Mouse (Mus musculus) kidney, adult 11 months (tissue): Measurements from ENCODE around the gene Kmt5a.
"Not testable (repeated sequence)": the region's sequence is repeated elsewhere in the genome, so short reads cannot be mapped to it uniquely, and the experiment has no call there.

ENCODE experiments used
- DNase-seq: peaks from one replicate; pipeline ENCODE4 v3.0.0; 2022

The Kmt5a gene

DNA sequence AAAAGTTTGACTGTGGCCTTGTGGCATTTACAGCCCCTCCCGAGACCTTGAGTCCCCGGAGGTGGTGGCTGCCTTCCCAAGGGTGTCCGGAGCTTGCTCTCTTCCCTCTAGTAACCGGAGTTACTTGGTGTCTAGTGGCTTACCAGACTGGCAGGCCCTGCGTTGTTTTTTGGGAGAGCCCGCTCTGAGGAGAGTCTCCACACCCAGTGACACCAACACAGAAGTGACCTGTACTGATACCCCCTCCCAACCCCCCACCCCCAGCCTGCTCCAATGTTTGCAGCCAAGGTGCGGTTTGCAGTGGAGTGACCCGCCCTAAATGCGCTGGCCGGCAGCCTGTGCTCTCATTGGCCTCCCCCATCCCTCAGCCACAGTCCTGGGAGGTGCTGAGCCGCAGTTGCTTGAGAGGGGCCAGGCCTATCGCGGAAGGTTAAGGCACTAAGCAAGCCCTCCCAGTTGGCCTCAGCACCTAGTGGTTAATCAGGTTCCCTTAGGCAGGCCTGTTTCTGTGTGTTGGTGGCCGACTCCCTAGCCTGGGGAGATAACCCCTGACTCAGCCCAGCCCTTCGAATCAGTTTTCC is 6.7 kb downstream of the Kmt5a start:
- DNase-seq = peak; percentile 78

DNA sequence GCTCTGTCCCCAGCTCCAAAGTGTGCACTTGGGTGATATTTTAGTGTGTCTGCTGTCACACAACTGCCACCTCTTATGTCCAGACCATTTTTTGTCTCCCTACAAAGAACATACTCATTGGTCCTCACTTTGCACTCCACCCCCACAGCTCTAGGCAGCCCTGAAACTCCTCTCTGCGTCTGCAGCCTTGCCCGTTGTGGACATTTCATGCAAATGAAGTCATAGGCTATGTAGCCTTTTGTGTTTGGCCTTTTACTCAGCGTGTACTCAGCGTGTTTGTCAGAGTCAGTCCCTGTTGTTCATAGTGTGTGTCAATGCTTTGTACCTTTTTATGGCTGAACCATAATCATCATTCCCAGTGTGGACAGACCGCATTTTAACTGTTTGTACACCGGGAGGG is 9.8 kb downstream of the Kmt5a start:
- DNase-seq = no peak

DNA sequence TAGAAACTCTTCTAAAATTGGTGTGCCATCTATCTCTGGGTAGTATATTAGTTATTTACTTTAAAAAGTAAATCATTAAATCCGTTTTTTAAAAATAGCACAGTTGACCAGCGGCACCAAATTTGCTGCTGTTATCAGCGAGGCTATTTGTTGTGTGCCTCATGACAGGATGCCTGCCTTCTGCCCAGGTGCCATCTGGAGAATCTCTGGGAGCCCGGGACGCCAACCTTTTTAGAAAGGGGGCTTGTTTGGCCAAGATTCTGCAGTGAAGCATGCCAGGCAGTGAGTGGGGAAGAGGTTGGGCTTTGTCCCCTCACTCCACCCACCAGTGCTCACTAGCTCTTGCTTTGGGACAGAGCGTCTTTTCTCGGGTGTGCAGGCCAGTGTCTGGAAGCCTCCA is 10.3 kb downstream of the Kmt5a start:
- no peak for DNase-seq

DNA sequence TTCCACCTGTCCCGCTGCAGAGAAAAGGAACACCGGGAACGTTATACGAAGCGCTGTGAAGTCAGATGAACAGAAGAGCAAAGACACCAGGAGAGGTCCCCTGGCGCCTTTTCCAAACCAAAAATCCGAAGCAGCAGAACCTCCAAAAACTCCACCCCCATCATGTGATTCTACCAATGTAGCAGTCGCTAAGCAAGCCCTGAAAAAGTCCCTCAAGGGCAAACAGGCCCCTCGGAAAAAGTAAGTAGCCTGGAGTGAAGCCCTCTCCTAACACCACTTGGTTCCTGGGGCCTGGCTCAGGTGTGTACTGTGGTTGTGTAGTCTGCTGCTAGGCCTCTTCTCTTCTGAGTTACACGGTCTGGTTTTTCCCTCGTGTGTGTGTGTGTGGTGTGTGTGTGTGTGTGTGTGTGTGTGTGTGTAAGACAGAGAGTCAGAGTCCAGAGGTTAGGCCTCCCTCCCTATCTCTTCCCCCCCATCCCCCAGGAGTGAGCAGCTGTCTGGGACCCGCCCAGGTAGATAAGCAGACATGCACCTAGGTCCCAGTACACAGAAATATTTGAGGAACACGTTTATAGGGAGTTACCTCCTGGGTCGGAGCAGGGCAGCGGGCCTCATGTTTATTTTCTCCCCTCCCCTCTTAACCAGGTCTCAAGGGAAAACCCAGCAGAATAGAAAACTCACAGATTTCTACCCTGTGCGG is 11.1 kb downstream of the Kmt5a start:
- peak; percentile 43 for DNase-seq

DNA sequence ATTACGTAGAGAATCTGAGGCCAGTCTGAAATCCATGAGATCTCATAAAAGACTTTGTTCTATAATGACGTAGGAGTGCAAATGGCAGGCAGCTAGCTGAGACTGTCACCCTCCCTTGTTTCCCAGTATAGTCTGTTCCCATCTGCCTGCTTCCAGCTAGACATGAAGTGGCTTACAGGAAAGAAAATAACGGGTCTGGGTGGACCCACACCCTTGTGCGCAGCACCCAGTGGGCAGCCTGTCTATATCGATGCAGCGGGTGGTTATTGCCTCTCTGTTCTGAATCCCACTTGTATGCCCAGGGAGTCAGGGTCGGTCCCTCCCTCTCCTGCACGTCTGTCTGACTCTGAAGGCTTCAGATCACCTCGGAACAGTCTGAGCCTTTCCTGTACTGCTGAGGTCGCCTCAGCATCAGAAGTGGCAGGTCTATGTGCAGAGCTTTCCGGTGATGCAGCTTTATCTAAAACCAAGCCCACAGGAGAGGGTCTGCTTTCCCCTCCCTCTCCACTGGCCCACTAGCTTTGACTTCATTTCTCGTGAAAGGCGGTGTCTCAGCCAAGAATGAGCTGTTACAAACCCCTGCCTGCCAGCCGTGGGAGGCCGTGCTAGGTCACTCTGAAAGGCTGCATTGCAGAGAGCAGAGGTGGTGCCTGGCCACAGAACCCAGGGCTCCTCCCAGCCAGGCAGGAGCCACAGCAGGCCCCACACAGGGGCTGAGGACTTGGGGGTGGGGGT is 12.9 kb downstream of the Kmt5a start:
- DNase-seq = peak; percentile 73

DNA sequence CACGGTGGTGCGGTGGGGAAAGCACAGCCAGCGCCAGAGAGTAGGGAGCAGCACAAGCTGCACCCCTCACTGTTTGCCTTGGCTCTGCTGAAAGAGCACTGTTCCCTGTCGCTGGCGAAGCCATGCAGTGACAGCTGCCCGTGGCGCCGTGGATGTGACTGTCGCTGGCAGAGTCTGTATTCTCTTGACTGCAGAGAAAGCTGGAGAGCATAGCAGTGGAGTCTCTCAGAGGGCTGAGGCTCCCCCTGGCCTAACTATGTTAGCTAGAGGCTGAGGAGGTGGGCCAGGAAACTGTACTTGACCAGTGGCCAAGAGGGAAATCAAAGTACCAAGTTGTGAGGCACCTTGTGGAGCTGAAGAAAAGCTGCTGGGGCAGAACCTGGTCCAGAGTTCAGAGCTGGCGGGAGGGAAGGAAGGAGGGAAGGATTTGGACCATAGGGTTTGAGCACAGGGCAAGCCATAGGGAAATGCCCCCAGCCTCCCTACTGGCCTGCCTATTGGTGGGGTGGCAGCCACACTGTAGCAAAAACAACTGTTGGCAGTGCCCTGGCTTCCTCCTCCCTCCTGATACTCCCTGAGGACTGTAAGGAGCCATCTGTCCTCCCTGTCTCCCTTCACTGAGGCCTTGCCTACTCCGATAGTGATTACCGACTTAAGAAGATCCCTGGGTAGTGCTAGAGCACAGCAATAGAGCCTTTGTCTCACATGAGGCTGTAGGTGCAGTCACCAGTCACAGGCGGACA is 13.8 kb downstream of the Kmt5a start:
- peak; percentile 84 for DNase-seq

DNA sequence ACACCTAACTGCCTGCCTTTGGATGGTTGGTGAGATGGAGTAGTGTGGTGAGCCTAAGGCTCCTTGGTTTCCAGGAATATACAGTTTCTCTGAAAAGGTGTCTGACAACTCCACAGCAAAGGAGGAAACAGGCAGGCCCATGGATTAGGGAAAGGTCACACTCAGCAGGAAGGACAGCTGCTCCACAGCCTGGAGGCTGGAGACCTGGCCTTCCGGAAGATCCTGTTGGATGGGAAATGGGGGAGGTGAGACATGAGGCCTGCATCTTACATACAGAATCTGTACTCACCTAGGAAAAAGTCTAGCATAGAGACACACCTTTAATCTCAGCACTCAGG is 14.3 kb downstream of the Kmt5a start:
- no peak for DNase-seq

DNA sequence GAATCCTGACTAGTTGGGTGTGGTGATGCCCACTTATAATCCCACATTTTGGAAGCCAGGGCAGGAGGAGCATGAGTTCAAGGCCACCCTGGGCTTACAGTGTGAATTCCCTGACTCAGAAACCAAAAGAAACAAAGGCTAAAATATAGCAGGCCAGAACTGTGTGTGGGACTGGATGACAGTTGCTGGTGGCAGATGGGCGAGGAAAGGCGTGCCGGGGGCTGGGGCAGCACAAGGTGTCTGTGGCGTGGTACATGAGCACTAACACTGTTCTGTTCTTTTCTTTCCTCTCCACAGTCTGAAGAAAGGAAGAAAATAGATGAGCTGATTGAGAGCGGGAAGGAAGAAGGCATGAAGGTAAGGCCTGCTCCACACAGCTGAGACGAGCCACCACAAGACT is 17.0 kb downstream of the Kmt5a start:
- DNase-seq = no peak

DNA sequence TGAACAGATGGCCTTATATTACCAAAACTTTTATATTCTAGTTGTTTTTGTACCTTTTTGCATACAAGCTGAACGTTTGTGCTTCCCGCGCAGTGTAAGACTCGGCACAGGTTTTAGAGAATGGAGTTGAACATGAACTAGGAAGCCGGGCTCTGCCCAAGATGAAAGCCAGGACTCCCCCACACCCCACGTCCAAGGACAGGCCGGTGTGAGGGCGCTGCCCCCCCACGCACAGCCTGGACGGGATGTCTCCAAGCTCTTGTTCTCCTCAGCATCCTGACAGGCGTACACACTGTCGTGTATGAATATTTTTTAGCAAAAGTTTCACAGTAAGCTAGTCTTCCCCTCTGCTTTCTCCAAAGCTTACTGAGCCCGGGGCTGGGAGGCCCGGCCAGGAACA is 21.2 kb downstream of the Kmt5a start:
- DNase-seq = not testable (repeated sequence)

DNA sequence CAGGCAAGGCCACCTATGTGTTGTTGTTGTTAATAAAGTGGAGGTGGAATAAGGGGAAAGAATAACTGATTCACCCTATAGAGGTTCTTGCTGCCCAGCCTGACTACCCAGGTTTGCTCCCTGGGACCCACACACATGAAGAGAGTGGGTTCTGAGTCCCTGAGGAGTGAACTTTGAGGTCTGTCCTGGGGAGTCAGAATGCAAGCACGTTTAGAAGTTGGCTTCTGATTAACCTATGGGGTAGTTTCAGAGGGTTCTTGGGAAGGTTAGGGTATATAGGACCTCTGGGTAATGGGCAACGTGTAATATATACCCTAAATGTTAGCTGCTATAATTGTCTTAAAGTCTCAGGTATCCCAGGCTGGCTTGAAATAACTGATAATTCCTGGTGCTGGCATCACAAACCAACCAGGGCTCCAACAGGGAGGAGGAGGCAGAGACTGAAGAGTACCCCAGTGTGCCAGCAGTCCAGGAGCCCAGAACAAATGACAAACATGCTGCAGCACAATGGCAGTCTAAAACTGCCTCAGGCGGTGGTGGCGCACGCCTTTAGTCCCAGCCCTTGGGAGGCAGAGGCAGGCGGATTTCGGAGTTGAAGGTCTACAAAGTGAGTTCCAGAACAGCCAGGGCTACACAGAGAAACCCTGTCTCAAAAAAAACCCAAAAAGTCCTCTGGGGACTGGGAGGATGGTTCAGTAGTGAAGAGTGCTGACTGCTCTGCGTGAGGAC is 22.7 kb downstream of the Kmt5a start:
- no peak for DNase-seq

DNA sequence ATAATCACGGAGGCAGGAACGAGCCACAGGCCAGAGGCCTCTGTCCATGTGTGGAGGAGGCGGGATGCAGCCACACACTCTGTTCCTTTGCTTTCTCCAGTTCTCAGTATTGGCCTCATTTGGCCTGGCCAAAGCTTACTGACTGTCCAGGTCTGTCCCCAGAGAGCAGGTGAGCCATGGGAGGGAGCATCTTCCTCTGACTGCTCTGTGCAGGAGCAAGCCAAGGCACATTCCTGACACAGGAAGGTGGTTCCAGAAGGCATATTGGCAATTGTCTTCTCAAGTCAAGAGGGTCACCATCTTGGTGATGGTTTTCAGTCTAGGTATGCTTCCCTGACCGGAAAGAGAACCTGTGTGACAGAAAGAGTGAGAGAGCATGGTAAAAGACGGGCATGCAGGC is 23.7 kb downstream of the Kmt5a start:
- no peak for DNase-seq

DNA sequence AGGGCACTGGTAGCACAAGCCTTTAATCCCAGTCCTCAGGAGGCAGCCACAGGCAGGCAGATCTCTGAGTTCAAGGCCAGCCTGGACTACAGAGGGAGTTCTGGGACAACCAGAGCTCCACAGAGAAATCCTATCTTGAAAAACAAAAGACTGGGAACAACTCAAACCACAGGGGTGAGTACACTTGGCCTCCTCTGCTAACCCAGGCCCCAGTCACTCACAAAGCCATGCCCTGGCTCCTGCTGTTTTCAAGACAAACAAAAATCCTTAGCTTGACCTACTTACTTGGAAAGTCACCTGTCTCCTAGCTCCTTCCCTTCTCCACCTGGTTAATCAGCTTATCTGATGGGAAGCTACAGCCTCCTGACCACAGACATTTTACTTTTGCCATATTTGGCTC is 25.2 kb downstream of the Kmt5a start:
- no peak for DNase-seq

DNA sequence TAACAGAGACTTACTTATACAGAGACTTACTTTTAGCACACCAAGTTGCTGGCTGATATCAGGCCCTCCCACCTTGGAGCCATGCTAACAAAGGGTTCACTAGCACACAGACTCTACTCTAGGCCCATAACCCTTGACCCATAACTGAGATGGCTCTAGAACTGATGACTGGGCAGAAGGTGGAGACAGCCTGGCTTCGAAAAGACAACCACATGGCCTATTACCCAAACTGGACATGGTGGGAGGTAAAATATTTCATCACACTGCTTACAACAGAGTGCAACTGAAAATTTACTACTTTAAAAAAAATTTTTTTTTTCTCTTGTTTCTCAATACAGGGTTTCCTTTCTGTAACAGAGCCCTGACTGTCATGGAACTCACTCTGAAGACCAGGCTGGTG is 28.0 kb downstream of the Kmt5a start:
- peak; percentile 25 for DNase-seq

DNA sequence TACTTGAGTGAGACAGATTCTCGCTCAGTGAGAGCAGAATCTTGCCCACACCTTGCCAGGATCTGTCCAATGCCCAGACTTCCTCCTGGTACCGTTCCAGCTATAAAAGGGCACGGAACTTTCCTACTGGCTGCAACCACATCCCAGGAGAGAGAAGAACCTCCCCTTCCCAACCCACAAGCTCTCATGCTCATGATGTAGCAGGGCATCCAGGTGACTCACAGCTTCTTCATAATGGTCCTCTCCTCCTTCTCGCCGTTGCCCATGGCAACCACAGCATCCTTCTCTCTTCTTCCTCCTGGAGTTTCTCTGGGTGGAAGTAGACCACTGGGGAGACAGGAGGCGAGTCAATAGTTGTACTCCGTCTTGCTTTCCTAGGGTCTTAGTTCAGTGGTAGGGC is 28.6 kb downstream of the Kmt5a start:
- no peak for DNase-seq

DNA sequence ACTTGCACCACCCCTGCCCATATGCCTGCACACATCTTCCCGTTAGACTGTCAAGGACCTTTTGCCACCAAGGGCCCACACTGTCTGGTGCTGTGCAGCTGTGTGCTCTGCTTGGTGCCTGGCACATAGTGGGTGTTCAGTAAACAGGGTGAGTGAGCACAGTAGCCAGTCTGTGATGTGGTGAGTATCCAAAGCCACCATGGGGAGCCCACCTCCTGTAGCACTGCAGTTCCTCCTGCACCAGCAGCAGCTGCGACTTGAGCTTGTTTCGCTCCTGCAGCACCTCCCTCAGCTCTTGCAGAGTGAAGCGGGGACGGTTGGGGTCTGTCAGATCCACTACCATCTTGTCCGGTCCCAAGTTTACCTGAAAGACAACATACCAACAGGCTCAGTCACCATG is 29.8 kb downstream of the Kmt5a start:
- no peak for DNase-seq

DNA sequence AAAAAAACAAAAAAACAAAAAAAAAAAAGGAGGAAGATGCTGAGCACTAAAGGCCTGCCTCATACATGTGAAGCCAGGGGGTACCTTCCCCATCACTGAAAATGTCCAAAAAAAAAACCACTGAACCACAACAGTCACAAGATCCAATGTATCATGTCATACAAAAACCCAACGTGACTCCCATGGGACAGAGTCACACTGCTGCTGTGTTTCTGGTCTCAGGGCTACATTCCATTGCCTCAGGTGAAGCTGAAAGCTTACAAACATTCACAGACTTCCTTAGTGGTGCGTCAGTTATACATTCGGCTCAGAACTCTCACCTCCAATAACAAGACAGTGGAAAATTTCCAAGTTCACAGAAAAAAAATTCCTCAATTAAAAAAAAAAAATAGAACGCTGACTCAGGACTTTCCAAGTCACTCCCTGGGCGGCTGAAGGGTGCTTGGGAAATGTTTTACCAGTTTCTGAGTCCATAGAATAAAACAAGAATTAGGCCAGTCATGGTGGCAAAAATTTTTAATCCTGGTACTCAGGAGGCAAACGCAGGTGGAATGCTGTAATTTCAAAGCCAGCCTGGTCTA is 31.0 kb downstream of the Kmt5a start:
- DNase-seq = peak; percentile 31

DNA sequence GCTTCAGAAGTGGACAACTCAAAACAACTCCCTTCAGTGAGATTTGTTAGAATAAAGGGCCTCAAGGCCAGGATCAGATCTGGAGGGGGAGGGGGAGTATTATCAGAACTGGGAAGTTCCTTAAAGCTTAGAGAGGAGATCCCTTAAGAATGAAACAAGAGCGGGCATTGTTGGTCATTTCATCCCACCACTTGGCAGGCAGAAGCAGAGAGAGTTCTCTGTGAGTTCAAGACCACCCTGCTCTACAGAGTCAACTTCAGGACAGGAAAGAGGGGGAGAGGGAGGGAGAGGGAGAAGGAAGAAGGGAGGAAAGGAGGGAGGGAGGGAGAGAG is 39.1 kb downstream of the Kmt5a start:
- DNase-seq = no peak

DNA sequence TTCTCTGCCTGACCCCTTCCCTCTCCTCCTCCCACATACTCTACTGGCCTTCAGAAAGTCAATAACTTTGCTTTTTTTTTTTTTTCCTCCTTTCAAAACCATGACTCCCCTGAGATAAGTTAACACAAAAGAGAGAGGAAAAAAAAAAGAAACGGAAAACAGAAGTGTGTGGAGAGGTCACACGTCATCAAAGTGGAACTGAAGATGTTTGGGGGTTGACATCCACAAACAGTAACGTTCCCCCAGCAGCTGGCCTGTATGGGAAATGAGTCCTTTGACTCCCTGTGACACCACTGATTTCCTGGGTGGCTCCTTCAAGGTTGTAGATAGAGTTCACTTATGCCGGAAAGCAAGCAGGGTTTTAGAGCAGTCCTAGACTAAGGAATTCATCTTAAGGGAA is 40.4 kb downstream of the Kmt5a start:
- DNase-seq = no peak

DNA sequence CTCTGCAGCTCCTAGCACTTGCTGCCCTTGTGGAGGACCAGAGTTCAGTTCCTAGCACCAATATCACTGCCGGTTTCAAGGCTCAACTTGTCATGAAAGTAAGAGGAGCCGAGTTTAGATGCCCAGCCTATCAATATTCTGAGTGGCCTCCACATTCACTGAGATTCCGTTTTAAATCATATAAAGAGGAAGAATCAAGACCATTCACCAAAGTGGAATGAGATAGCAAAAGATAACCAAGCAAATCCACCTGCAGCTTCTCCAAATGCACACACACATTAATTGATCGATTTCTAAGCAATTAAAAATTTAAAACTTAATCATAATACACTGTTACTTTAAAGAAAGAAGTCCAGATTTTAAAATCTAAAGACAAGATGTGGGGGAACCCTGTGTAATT is 42.0 kb downstream of the Kmt5a start:
- DNase-seq = no peak

DNA sequence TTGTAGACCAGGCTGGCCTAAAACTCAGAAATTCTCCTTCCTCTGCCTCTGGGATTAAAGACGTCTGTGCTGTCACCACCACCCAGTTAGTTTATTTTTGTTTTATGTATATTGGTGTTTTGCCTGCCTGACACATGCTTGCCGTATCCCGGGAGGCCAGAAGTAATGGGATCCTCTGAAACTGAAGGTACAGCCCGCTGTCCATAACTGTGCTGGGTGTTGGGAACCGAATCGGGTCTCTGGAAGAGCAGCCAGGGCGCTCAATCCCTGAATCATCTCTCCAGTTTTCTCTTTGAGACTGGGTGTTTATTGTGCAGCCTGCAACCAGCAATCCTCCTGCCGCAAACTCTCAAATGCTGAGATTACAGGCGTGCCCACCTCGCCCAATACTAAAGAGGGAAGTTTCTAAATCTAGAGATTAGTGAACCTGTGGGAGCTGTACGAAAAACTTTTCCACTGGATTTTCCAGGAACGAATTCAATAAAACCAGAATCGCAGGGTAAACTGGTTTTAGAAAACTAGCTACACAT is 42.8 kb downstream of the Kmt5a start:
- peak; percentile 37 for DNase-seq

DNA sequence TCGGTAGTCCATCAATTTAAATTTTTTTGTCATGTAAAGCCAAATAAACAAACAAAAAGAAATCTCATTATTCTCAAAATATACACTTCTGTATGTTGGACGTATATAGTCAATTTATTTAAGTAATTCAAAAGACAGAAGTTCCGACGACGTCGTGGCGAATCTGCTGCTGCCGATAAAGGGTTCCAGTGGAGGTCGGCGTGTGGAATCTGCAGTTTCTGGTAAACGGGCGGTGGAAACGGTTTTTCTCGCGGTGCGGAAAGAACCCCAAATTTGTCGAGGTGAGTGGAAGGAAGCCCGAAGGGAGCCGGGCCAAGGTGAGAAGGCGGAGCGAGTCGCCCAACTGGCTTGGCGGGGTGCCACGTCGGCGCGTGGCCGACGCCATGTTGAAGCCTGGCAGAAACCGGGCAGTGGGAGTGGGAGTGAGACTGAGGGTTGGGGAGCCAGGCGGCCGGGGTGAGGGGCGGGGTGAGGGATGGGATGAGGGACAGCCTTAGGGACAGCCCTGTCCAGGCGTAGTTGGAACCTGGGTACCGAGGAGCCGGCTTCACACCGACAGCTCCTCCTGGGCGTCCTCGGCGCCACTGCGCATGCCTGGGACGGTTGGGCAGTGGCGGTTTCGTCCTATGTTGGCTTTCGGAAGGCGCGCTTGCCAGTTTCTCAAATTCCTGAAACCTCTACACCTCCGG is 43.4 kb downstream of the Kmt5a start, which contains the start of gene Snrnp35:
TSS of gene Snrnp35 (plus strand) at position 169 of the 689 bp plus-strand sequence.
- DNase-seq = peak; percentile 89
